In genomic region chr3:83345928-83346327, GRCm38 (mm10) we compare ENCODE assay signal across 19 mouse cellular contexts.
"Had no signal": no experiment of that assay in that cellular context is flagged by ENCODE, and none has a peak within 500 bp of the region (broad histone marks: within the 10 kb centered on the region; RNA-seq: fewer than 3 reads in every experiment).

No protein-coding gene starts in this region.

- H3K27ac ChIP-seq: limb, embryonic 10.5 days; limb, embryonic 13.5 days; liver, embryonic 12.5 days; liver, embryonic 15.5 days; lung, embryonic 15.5 days; midbrain, embryonic 10.5 days; midbrain, embryonic 13.5 days; stomach, embryonic 15.5 days had no signal

- DNase-seq: kidney, adult 11 months; kidney, adult 8-10 months; kidney, postnatal 14 days; kidney, postnatal 4 days; liver; lung, adult 18-20 months; lung, postnatal 10 days; lung, postnatal 36 days; right cerebral cortex, postnatal 4 days; thymus, postnatal 36 days had no signal

- H3K36me3 ChIP-seq: limb, embryonic 10.5 days; limb, embryonic 13.5 days; liver, embryonic 12.5 days; liver, embryonic 15.5 days; lung, embryonic 15.5 days; midbrain, embryonic 10.5 days; midbrain, embryonic 13.5 days; stomach, embryonic 15.5 days had no signal

- H3K4me3 ChIP-seq: limb, embryonic 10.5 days; limb, embryonic 13.5 days; liver, embryonic 12.5 days; liver, embryonic 15.5 days; lung, embryonic 15.5 days; megakaryocyte, embryonic 14.5 days; midbrain, embryonic 10.5 days; midbrain, embryonic 13.5 days; stomach, embryonic 15.5 days had no signal

- H3K27me3 ChIP-seq: limb, embryonic 13.5 days; liver, embryonic 12.5 days; liver, embryonic 15.5 days; lung, embryonic 15.5 days; megakaryocyte, embryonic 14.5 days; midbrain, embryonic 13.5 days; stomach, embryonic 15.5 days had no signal
